Mouse (Mus musculus) large intestine, adult 2 months (tissue): ENCODE data around the gene C130032M10Rik. TPM values are rescaled to one million over a fixed set of nuclear protein-coding genes. Genes with fewer than 3 reads are reported as not detected.

Experiments
- DNase-seq: peaks from one replicate; pipeline ENCODE4 v3.0.0-alpha.2; 2012; ENCODE audit warnings: low read depth, low spot score
- WGBS: fragments of 180-500 bp; shearing (Covaris S2); methylation state at CpG from one replicate; pipeline ENCODE4 v1.1.7; 2018; 5-methylcytosine and 5-hydroxymethylcytosine counted together
- polyA plus RNA-seq: library from polyadenylated mRNA; depleted of rRNA; stranded (reverse); fragments of >200 nt; gene quantifications from 2 replicates; pipeline ENCODE4 v1.2.3, GENCODE M21; 2012

The C130032M10Rik gene
- polyA plus RNA-seq, 1 experiment = not detected

DNA sequence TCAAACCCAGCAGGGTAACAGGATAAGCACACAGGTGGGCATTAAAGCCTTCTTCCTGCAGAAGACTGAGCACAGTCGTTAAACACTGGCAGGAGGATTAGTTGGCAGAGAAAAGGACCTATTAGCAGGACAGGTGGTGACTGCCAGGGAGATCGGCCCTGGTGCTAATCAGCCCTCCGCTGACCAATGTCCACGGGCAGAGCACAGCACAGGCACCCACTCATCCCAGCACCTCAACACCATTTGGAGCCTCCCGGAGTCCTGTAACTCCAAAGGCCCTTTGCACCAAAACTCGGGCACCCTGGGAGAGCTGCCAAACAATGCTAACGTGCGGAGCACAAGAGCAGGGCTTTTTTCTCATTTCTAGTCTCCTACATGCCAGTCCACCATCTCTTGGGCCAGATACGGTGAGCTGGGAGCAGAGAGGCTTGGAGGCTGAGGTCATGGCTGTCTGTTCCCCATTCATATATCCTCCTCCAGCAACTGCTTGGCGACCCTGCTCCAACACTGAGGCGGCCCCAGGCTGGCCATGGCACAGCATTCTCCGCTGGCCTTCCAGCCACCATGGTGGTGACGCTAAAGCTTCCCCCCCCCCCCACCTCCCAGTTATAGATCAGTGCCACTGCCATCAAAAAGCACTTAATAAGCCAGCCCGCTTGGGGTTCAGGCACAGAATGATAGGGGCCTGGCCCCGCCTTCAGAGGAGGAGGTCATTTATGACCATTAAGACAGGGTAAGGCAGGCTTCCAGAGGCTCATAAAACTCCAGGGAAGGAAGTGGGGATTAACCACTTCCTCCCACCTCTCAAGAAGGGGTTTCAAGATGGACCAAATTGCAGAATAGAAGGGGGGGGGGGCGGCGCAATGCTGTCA is 28.6 kb downstream of the C130032M10Rik start:
- DNase-seq = no peak
- 17% methylated on average over 17 of the region's 17 CpGs for whole genome bisulfite sequencing

DNA sequence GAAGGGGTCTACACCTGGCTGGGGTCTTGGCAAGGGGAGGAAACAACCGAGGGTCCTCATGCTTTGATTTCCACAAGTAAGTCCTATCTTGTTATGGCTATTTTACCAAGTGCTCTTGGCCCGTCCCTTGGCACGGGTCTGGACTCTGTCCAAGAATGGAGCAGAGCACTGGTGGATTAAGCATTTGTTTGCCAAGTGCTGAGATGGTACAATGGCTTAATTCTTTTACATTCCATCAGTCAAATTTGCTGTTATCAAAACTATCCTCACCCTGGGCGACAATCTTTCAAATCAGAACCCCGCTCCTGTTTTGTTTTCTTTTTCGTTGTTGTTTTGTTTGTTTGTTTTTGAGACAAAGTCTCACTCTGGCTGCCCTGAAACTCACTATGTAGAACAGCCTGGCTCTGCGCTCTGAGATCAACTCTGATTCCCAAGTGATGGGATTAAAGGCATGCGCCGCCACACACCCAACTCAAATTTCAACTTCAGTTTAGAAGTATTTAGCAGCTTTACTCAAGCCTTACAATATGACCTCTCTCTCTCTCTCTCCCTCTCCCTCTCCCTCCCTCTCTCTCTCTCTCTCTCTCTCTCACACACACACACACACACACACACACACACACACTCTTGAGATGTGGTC is 29.4 kb downstream of the C130032M10Rik start:
- DNase-seq = no peak
- 27% methylated on average over 9 of the region's 9 CpGs for WGBS

DNA sequence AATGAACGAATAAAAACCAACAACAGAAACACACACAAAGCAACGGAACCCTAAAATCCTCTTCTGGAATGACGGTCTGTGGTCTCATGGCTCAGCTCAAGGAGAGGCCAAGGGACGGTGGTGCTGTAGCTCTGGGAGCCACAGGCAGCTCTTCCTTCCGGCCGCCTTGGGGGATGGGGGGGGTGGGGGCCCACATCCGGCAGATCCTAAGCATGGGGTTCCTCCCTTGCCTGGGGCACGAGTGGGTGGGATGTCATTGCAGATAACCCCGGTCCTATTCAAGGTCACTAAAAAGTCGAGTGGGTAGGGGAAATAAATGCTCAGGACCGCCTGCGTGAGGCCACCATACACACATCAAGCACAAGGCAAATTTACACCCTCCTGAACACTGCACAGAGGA is 31.3 kb downstream of the C130032M10Rik start:
- 59% methylated on average over 12 of the region's 12 CpGs for WGBS
- no peak for DNase-seq

DNA sequence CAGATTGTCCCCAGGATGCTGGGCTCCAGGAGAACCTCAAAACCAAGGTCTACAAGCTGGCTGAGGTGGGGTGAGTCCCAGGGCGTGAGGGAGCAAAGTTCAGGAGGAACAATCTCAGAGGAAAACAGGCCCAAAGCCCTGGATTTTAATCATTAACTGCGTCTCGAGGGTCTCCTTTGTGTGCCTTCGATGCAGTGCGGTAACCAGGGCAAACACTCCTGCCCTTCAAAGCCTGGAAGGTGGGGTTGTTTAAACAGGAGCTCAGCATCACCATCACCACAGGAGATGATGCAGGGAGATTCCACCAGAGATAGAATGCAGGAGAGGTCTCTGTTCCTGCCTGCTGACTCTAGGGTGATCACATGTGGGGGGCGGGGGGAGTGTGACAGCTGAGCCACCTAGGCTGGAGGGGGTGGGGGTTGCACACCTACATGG is 32.2 kb downstream of the C130032M10Rik start:
- DNase-seq = no peak
- WGBS = 38% methylated on average over 6 of the region's 6 CpGs

- no peak for DNase-seq
- WGBS = 62% methylated on average over 4 of the region's 4 CpGs
Measured at GRCm38 (mm10) chr9:114548496-114548895, 33.0 kb downstream of the C130032M10Rik start.

DNA sequence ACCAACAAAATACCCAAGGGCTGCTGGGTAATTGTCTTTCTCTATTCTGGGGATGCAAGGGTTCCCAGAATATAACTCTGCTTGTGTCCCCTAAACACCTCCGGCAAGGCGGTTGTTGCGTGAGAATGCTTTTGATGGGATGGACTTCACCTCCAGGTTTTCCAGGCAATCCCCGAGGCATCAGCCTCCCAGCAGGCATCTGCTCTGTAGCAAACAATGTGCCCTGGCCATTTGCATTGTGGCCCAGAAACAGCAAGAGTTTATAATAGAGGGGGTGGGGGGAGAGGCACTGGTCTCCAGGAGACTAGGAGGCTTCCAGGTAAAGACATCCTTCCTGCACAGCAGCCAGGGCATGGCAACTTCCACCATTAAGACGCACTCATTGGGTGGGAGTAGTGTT is 33.6 kb downstream of the C130032M10Rik start:
- WGBS = 86% methylated on average over 5 of the region's 5 CpGs
- no peak for DNase-seq

DNA sequence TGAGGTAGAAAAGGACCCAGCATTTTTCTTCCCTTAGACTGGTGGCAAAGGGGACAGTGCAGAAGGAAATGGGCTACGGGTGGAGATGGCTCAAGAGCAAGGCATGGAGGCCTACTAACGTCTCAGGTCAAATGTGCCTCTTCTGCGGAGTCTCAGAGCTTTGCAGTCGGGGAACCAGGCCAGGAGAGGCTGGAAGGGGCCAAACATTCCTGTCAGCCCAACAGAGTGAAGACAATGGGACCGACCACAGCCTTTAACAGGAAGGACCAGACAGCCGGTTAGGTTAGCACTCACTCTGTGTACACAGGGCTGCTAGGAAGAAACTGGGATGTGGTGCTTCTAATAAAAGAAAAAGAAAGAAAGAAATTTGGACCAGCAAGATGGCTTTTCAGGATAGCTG is 34.5 kb downstream of the C130032M10Rik start:
- WGBS = 78% methylated on average over 6 of the region's 6 CpGs
- no peak for DNase-seq

DNA sequence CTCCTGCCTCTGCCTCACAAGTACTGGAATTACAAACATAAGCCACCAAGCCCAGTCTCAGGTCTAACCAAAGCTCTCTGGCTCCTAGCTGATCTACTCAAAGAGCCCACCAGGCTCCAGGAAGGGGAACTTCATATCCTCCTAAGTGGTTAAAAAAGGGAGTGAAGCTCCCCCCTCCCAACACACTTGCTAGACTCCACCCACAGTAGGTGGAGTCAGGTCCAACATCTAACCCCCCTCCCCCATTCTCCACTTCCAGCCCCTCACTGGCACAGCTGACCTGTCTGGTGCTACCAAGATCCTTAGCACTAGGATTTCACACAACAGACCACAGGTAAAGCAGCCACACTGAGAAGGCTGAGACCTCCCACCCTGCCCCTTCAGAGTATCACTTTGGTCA is 38.3 kb downstream of the C130032M10Rik start:
- DNase-seq = no peak

DNA sequence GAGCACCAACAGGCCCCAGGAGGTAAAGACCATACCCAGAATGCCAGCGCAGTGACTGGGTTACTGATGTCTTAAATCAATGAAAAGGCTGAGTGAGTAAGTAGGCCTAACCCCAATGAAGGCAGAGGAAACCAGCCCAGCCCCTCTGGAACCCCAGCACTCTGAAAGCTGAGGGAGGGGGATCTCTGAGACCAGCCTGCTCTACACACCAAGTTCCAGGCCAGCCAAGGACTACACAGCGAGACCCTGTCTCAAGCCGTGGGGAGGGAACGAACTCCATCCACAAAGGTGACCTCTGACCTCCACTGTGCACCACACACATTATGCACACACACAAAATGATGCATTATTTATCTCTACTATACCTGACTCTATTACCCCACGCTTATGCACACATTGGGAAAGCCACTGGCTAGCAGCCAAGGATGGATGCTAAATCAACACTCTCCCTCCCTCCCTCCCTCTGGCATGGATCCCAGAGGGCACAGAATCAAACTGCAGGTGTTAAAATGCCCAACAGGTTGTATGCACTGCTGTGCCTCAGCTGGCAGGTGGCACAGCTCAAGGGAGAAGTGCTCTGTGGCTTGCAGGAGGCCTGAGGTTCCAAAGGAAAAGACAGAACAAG is 39.0 kb downstream of the C130032M10Rik start:
- peak; percentile 88 for DNase-seq
- 34% methylated on average over 5 of the region's 5 CpGs for WGBS

GRCm38 (mm10) chr9:114556276-114556855 is 40.9 kb downstream of the C130032M10Rik start:
- no peak for DNase-seq
- WGBS = 66% methylated on average over 10 of the region's 10 CpGs

DNA sequence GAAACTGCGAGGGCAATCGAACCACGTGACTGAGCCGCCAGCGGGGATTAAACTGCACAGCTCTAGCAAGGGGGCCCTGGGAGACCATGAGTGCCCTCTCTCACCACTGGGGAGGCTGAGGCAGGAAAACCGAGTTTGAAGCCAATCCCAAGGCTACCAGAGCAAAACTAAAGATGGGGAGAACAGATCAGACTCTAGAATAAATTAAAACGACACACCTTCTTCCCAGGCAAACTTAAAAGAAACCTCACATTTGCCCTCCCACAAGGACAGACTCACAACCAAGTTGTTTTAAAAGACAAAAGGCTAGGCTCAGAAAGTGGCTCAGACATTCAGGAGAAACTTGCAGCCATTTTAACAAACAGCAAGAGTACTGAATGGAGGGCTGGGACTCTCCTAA is 41.6 kb downstream of the C130032M10Rik start:
- 26% methylated on average over 7 of the region's 7 CpGs for WGBS

GRCm38 (mm10) chr9:114560141-114560540 is 44.6 kb downstream of the C130032M10Rik start:
- 28% methylated on average over 7 of the region's 7 CpGs for WGBS

More for the DNA sequence above, 41.6 kb downstream of the C130032M10Rik start:
- no peak for DNase-seq

GRCm38 (mm10) chr9:114560771-114561670 is 45.5 kb downstream of the C130032M10Rik start:
- DNase-seq = no peak
- WGBS = 10% methylated on average over 36 of the region's 36 CpGs

More at GRCm38 (mm10) chr9:114560141-114560540, 44.6 kb downstream of the C130032M10Rik start:
- no peak for DNase-seq

GRCm38 (mm10) chr9:114561671-114561971 is 46.1 kb downstream of the C130032M10Rik start:
- DNase-seq = no peak
- WGBS = 7% methylated on average over 12 of the region's 12 CpGs

DNA sequence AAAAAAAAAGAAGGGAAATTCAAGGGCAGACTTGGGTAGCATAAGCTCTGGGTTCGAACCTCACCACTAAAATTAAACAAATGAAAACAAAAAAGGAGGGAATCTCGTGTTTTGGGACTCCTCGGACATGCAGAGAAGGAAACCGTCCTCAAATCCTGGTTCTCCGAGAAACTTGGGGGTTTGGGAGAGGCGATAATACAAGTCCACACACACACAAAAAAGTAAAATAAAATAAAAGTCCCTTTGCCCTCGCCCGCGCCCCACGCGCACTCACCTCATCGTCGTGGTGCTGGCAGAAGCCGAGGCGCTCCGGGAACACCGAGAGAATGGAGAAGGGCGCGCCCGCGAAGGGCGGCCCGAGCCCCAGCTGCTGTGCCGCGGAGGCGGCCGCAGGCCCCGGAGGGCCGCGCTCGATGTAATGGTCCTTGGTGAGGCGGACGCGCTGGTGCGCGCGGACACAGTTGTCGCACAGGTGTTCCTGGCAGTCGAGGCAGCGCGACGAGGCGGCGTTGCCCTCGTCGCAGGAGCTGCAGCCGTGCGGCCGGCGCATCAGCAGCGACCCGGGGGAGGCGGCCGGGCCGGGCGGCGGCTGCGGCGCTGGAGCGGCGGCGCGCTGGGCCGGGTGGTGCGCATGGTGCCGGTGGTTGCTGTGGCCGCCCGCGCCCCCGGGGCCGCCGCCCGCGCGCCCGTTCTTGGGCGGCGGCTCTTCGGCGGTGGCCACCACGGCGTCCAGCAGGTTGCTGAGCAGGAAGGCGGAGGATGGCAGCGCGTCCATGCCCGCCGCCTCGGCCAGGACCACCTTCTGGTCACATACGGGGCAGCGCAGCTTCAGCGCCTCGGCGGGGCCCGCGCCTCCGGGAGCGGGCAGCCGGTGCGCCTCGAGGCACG is 46.8 kb downstream of the C130032M10Rik start:
- WGBS = 1% methylated on average over 96 of the region's 101 CpGs
- no peak for DNase-seq

GRCm38 (mm10) chr9:114562919-114563751 is 47.6 kb downstream of the C130032M10Rik start:
- WGBS = 2% methylated on average over 114 of the region's 122 CpGs

GRCm38 (mm10) chr9:114563761-114564606 is 48.5 kb downstream of the C130032M10Rik start, which contains the start of gene Trim71:
Gene Trim71 (minus strand): TSS chr9:114564369.
- WGBS = 1% methylated on average over 91 of the region's 91 CpGs
- DNase-seq = no peak

More at GRCm38 (mm10) chr9:114562919-114563751, 47.6 kb downstream of the C130032M10Rik start:
- no peak for DNase-seq
